14 mouse cellular contexts compared by ENCODE assay signal in the genomic region with DNA sequence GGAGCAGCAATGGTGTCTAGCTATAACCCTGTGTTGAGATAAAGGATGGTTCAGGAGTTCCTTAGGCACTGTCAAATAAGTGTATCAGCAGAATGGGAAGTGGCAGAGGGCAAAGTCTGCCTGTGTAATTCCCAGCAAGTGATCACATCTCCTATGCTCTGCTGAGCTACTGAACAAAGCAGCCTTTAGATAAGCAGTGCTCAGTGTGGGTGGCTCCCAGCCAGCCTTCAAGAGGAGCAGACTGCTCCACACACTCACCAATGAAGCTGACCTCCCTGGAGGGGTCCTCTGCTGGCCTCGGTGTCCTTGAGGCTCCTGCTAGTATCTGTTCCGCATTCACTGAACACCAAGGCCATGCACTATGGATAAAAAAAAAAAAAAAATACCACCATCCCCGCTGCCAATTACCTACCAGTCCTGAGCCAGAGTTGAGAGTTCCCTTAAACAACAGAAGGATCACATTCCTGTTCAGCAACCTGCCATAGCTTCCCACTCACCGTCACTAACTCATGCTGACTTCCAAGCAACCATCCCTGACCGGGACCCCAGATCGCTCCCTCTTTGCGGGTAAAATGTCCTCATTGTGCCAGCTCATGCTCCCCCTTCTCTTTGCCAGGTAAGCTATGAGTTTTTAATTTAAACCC.
A peak's percentile ranks its signal among the peaks of the same experiment; 100 is the strongest.
DNase-seq lines count a peak whose midpoint lies in the region; ATAC-seq lines count a peak whose summit lies in the region.
"Had no signal": no experiment of that assay in that cellular context is flagged by ENCODE, and none has a peak within 500 bp of the region (broad histone marks: within the 10 kb centered on the region; RNA-seq: fewer than 3 reads in every experiment).

No protein-coding gene starts in this region.

- intact Hi-C loops in left cerebral cortex, postnatal 4 days (cut with DNase I), result loop anchor here (1.0 to 5.0 kb wide), 2 partner anchors 1397 to 1510 kb away; no protein-coding TSS in a partner anchor
- intact Hi-C loops in gastrocnemius, postnatal 14 days (cut with DNase I; ENCODE audit: low total_unique reads), result no loop called here

- H3K27me3 ChIP-seq in heart, embryonic 14.5 days (ENCODE audit: control insufficient read depth, insufficient read depth, low read length), result peaks cover 15% of the 10 kb centered on the region; the same call in 1 of the 2 replicates
- H3K27me3 ChIP-seq in embryonic facial prominence, embryonic 14.5 days (replicated peaks; ENCODE audit: control insufficient read depth, insufficient read depth, low read length), result no peaks in the 10 kb centered on the region; the same call in 1 of the 2 replicates
- H3K27me3 ChIP-seq in midbrain, embryonic 15.5 days (replicated peaks), result no peaks in the 10 kb centered on the region

- H3K27ac ChIP-seq in heart, embryonic 14.5 days (replicated peaks in 1 of 2; ENCODE audit: control insufficient read depth in 1 of 2, insufficient read depth in 1 of 2, low read depth in 2 of 2, low read length in 2 of 2), result no peak overlapping the region
- no peak overlapping the region for H3K27ac ChIP-seq in embryonic facial prominence, embryonic 14.5 days (replicated peaks; ENCODE audit: low read depth, low read length)
- H3K27ac ChIP-seq in midbrain, embryonic 15.5 days, result no peak overlapping the region
- H3K27ac ChIP-seq: heart, embryonic 13.5 days; liver, embryonic 14.5 days had no signal

- H3K4me1 ChIP-seq in heart, embryonic 14.5 days (ENCODE audit: control insufficient read depth in 2 of 2, insufficient read depth in 2 of 2, low read length in 2 of 2), result no peaks in the 10 kb centered on the region; a peak in 1 of 4 replicates
- H3K4me1 ChIP-seq in embryonic facial prominence, embryonic 14.5 days (ENCODE audit: control insufficient read depth, insufficient read depth, low read length), result no peaks in the 10 kb centered on the region
- H3K4me1 ChIP-seq in midbrain, embryonic 15.5 days, result peaks cover 13% of the 10 kb centered on the region

- H3K4me3 ChIP-seq in heart, embryonic 14.5 days (ENCODE audit: control insufficient read depth in 1 of 2, insufficient read depth in 1 of 2, low read depth in 1 of 2, low read length in 2 of 2), result no peak overlapping the region
- H3K4me3 ChIP-seq in embryonic facial prominence, embryonic 14.5 days (ENCODE audit: low read depth, low read length), result no peak overlapping the region
- H3K4me3 ChIP-seq in midbrain, embryonic 15.5 days, result no peak overlapping the region
- H3K4me3 ChIP-seq: erythroblast, embryonic 14.5 days; heart, embryonic 13.5 days had no signal

- WGBS in heart, embryonic 14.5 days, result 69% methylated on average over 7 of the region's 7 CpGs
- 69% methylated on average over 7 of the region's 7 CpGs for WGBS in embryonic facial prominence, embryonic 14.5 days
- WGBS in midbrain, embryonic 15.5 days, result 79% methylated on average over 7 of the region's 7 CpGs

- H3K9me3 ChIP-seq in heart, embryonic 14.5 days (ENCODE audit: control insufficient read depth, low read length), result no peaks in the 10 kb centered on the region
- H3K9me3 ChIP-seq in embryonic facial prominence, embryonic 14.5 days (ENCODE audit: control insufficient read depth, low read length), result no peaks in the 10 kb centered on the region
- no peaks in the 10 kb centered on the region for H3K9me3 ChIP-seq in midbrain, embryonic 15.5 days
- H3K9me3 ChIP-seq: heart, embryonic 13.5 days had no signal

- no peak overlapping the region for H3K9ac ChIP-seq in heart, embryonic 14.5 days (ENCODE audit: low read length)
- H3K9ac ChIP-seq in embryonic facial prominence, embryonic 14.5 days (ENCODE audit: low read depth, low read length), result no peak overlapping the region
- no peak overlapping the region for H3K9ac ChIP-seq in midbrain, embryonic 15.5 days
- H3K9ac ChIP-seq: heart, embryonic 13.5 days; liver, embryonic 14.5 days had no signal

- H3K36me3 ChIP-seq in heart, embryonic 14.5 days (ENCODE audit: control insufficient read depth, insufficient read depth, low read length), result no peaks in the 10 kb centered on the region
- H3K36me3 ChIP-seq in embryonic facial prominence, embryonic 14.5 days (ENCODE audit: control insufficient read depth, insufficient read depth, low read length), result no peaks in the 10 kb centered on the region
- no peaks in the 10 kb centered on the region for H3K36me3 ChIP-seq in midbrain, embryonic 15.5 days (replicated peaks)
- H3K36me3 ChIP-seq: heart, embryonic 13.5 days had no signal

- H3K4me2 ChIP-seq in heart, embryonic 14.5 days (ENCODE audit: low read length), result no peak overlapping the region
- H3K4me2 ChIP-seq in embryonic facial prominence, embryonic 14.5 days (ENCODE audit: low read depth, low read length), result no peak overlapping the region
- no peak overlapping the region for H3K4me2 ChIP-seq in midbrain, embryonic 15.5 days
- H3K4me2 ChIP-seq: heart, embryonic 13.5 days had no signal

- ATAC-seq in heart, embryonic 14.5 days (ENCODE audit: insufficient number of reproducible peaks, insufficient read depth, low FRiP score, low read depth), result peak; percentile 43; the same call in 1 of the 2 replicates
- peak; percentile 13; the same call in 1 of the 2 replicates for ATAC-seq in embryonic facial prominence, embryonic 14.5 days (ENCODE audit: low read depth)
- peak; percentile 51; the same call in 1 of the 2 replicates for ATAC-seq in midbrain, embryonic 15.5 days (replicated peaks)

- no peak for DNase-seq in heart, adult 18-20 months
- peak; percentile 50 for DNase-seq in left cerebral cortex, postnatal 4 days
- no peak for DNase-seq in left cerebral cortex, adult 8-10 months (ENCODE audit: low spot score in 2 of 2)
- peak; percentile 20 for DNase-seq in embryonic facial prominence, embryonic 14.5 days (ENCODE audit: low spot score)
- no peak for DNase-seq in layer of hippocampus, adult 8-10 months (ENCODE audit: low spot score in 2 of 2)
- no peak for DNase-seq in gastrocnemius, postnatal 14 days
- DNase-seq: cerebellum, adult 18-20 months; right cerebral cortex, postnatal 4 days; thymus, adult 18-20 months had no signal

Comparison
In these comparisons a context has a peak if more than half of its experiments do, and no peak if none do; other contexts are left out.
1. DNase-seq: peak in left cerebral cortex, postnatal 4 days (single experiment) and embryonic facial prominence, embryonic 14.5 days (single experiment); none in heart, adult 18-20 months (0 of 2), left cerebral cortex, adult 8-10 months (0 of 2), layer of hippocampus, adult 8-10 months (0 of 2) and gastrocnemius, postnatal 14 days (single experiment).
2. Peak in every context shown above with its lines, with median percentiles within 50 percentile points of each other: ATAC-seq.